Mouse (Mus musculus): ENCODE measurements around the gene Abcg5.

The Abcg5 gene

DNA sequence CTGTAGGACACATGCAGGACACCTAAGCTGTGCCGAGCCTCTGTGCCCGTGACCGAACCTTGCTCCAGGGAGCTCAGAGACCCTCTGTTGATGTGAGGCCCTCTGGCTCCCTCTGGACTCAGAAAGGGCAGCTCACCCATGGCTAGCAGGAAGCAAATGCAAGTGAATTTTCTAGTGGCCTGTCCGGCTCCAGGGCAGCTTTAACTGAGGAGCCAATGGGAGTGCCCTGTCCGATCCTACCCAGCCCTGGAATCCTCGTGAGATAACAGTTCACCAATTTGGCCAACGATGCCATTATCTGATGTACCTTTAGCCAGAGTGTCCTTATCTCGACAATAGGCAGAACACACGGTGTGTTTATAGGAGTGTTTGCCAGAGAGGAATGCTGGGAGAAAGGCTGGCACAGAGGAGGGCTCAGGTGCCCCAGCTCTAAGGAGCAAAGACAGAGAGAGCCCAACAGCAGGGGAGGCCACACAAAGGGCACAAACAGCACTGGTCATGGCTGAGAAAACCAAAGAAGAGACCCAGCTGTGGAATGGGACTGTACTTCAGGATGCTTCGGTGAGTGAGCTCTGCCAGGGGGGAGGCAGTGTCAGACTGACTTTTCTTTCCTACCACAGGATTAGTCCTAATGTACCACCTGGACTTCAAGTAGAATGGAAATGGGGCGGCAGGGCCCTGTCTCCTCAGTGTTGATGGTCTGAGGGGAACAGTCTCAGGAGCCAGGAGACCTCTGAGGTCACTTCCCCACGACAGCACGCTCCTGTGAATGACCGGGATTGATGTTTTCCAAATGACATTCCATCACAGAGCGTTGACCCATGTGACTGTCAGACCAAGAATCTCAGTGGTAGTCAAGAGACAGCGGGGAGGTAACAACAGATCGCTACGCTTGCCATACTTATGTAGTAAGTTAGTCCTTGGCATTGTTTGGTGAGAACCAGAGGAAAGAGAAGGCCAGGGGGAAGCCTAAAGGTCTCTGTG lies at the start of gene Abcg5:
Abcg5 (minus strand) TSS at position 278 of the 984 bp plus-strand sequence.
- DNase-seq = no peak

DNA sequence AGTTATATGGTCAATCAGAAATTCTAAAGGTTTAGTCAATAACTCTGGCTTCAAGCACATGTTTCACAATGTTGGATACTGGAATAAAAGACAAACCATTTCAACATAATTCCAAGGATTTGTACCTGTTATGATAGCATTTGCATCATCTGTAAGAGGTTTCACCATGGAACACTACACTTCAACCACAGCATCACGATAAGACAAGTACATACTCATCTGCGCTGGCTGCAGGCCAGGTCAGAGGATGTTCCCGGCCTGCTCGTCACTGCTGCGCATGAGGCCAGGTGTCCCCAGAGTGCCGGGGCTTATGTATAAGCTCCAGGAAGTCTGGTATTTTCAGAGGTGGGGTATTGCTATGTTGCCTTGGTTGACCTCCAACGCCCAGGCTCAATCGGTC lies 49.8 kb upstream of the Abcg5 start:
- no peak for DNase-seq

DNA sequence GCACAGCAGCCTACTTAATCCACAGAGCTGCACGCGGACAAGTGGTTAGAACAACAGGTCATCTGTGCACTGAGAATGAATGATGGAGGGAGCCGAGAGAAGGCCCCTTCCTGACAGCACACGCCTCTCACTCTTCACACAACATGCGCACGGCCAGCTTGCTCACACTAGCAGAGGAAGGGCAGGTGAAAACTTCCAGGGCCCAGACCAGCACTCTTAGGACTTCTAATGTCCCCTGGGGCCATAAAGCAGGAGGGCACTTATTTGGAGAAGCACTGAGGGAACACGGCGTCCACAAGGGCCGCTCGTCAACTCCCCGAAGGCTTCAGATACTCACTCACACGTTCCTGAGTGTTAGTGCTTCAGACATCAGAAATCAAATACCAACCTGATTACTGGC lies 48.5 kb upstream of the Abcg5 start:
- DNase-seq = no peak

DNA sequence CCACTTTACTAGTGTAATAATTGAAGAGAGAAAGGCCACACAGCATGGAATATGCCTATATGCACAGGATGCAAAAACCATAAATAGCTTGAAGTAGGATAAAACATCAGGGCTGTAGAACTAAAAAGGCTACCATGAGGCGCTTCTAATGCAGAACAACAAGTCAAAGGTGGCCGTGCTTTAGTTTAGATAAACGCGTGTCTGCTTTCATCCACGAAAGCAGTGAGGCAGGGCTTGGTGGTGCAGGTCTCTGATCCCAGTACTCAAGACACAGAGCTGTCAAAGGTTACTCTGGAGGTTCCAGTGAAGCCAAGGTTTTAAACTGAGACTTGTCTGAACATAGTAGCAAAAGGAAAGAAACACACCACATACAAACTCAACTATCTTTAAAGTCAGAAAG lies 46.3 kb upstream of the Abcg5 start:
- DNase-seq = no peak

DNA sequence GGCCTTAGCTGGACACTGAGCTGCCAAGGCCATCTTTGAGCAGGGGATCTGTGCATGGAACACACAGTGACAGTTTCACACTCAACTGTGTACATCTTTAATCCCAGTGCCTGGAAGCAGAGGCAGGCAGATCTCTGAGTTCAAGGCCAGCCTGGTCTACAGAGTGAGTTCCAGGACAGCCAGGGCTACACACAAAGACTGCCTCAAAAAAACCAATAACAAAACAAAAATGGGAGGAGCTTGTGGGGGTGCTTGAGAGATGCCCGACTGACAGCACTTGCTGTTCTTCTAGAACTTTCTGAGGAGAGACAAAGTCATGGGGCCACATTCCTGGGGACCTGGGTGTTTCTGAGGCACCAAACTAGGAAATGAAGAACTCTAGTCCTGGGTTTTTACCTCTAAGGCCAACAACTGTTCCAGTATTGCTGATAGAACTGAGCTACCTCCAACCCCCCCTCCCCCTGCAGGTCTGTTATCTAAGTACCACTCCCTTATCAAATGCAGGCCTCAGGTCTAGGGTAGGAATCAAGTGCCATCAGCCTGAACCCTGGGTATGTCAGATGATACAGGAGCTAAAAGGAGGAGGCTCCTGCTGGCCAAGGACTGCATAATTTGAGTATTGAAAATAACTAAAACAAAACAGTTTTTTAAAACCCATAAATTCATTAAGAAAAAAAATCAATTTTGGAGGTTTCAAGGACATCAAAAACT lies 45.5 kb upstream of the Abcg5 start:
- no peak for DNase-seq

DNA sequence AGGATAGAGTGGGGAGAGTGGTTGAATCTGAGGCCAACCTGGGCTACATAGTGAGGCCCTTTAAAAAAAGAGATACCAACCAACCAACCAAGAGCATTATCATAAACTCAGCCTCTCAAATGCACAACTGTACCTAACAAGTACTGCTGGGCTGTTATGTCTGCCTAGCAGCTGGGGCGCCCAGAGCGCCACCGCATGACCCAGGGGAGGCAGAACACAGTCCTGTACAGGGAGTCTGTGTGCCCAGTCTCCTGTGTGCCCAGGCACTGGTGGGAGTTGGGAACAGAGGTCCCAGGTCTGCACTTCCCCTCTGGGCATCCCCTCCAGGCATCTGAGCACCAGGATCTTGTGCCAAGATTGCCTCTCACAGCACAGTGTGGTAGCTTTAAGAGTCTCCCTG lies 42.4 kb upstream of the Abcg5 start:
- no peak for DNase-seq

DNA sequence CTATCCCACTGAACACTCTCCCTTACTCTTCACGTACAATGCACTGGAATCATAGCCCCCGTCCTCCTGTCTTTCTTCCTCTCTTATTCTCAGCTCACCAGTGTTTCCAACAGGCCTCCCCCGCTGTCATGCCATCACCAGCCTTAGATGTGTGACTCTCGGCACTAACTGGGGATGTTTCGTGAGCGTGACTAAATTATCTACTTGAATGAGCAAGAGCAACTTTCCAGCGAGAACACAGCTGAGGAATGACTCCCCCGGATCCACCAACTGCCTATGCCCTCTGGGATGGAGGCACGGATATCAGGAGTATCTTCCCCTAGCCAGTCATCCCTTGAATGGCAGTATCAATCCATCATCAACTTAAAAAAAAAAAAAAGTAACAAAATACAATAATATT lies 41.2 kb upstream of the Abcg5 start:
- DNase-seq = no peak

DNA sequence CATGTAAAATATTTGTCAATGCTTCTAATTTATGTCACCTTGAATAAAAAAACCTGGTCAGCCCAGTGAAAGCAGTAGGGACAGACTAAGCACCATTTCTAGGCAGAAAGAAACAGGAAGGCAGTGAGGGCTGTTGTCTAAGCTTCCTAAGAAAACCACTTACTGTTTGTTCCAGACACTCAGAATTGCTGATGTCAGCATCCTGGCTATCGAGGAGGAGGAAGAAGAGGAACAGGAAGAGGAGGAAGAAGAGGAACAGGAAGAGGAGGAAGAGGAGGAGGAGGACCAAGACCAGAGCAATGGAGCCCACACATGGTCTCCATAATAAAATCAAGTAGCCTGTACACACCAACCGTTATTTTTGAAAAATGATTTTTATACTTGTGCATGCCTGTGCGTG lies 36.3 kb upstream of the Abcg5 start:
- DNase-seq = no peak

DNA sequence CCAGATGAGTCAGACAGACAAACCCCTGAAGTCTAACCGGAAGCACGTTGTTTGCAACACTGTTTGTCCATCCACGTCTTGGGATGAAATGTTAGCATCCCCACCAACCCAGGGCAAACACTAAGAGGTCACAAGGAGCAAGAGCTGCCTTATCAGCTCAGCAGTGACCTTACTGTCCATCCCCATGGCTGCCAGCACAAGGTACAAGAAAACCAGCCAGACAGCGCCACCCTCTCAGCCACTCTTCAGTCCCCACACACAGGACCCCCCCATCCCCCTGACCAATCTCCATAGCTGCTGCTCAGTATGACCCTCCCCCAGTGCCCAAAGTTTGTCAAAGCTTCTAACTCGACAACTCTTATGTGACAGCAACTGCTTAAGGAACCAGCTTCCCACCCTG lies 34.6 kb upstream of the Abcg5 start:
- no peak for DNase-seq

DNA sequence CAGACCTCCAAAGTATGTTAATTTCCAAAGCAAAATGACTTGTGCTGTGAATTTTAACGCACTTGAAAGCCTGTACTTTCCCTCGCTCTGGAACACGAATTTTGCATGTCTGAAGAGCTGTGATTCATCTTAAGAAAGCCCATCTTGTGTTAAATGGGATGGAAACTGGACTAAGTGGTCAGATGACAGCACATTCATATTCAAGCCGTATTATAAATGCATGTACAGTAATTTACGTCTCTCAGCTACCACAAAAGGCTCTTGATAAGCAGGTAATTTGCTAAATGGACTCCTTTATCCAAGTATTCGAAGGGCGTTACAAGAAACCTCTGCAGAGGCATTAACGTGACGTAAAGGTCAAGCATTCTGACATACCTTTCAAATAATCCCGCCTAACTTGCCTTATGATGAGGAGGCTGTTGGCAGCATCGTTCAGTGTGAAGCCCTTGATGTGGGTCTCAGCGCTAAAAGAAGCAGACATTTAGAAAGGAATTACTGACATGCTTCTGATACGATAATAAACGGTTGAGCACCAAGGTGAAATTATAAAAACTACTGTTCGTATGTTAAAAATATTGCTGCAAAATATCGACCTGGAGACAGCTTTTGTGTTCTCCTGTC lies 33.6 kb upstream of the Abcg5 start:
- no peak for DNase-seq

DNA sequence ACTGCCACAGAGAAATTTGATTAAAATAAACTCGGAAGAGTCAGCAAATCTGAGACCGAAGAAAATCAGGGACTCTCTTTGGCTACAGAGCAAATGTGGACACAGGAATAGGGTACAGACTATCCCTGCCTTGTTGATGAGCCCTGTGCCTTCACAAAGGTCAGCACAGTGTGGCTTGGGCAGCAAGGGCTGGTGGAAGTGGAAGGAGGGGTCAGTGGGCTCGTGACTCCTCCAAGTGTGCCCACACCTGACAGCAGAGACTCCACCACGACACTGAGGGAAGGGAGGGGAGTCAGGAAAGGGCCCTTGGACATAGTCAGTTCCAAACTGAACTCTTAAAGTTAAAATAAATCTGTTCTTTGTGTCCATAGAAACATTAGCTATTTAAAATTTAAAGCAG lies 32.1 kb upstream of the Abcg5 start:
- no peak for DNase-seq

DNA sequence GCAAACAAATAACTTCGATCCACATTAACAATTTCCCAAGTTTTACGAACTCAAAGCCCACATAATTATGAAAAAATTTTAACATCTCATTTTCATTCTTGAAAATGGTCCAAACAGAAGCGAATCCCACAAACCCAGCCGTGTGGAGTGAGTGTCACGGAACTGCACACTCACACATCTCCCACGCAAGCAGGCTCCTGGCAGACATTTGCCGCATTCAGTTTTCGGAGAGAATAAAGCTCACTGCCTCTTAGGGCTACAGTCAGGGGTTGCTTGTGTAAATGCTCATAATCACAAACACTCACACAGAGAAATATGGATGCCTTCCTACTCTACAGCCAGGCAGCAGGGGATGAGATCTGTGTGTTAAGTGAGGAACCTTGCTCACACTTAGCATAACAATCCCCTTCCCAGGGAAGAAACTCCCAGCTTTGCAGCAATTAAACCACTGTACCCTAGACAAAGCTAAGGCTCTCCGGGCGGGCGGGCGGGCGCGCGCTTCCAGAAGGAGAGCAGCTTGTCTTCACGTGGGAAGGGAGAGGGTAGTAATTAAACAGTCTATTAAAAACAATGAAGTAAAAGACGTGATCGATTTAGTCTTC lies 30.9 kb upstream of the Abcg5 start:
- DNase-seq = no peak

DNA sequence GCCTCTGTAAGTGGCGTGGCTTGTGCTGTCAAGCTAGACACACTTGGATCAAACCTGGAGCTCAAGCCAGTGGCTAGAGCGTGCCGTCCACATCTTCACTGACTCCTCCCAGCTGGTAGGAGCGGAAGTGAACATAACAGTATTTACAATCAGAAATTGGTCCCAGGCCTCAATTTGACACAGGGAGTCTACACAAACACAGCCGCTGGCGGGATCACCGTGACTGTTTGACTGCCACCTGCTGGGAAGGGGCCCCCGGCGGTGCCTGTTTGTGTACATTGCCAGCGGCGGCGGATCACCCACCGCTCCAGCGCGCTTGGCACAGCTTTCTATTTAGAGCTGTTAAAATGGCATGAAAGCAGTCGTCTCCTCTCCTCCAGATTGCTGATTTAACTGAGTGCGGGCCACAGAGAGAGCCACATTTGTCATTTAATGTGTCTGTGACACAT lies 26.6 kb upstream of the Abcg5 start:
- peak; percentile 39 for DNase-seq

DNA sequence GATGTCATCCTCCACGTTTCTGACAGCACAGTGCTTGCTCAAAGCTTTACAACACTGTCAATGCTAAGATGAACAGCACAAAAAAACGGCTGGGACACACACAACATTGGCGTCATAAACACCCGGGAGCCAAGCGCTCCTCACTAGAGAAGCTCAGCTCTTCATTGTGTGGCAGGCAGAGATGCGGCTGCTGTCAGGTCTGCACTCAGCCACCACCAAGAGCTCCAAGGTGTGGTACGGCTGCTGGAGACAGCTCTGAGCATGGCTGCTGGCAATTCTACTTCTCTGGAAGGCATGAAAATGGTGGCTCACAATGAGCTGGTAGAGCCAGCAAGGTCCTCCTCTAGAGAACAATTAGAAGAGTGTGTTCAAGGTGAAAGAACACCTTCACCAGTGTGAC lies 26.0 kb upstream of the Abcg5 start:
- no peak for DNase-seq

DNA sequence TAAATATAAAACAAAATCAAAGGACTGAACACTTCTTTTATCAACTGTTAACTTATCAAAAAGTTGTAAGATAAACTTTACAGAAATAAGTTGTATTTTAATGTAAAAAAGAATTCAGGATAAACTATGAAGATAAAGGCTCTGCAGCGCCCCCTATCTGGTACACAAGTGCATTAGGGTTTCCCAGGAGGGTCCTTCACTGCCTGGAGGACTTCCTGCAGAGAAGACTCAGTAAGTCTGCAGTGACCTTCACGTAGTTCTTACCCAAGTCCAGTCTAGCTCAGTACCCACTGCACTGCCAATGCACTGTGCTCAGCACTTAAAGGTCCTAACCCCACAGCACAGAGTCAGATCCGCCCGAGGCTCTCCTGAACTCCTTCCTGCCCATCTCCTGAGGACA lies 24.6 kb upstream of the Abcg5 start:
- no peak for DNase-seq

DNA sequence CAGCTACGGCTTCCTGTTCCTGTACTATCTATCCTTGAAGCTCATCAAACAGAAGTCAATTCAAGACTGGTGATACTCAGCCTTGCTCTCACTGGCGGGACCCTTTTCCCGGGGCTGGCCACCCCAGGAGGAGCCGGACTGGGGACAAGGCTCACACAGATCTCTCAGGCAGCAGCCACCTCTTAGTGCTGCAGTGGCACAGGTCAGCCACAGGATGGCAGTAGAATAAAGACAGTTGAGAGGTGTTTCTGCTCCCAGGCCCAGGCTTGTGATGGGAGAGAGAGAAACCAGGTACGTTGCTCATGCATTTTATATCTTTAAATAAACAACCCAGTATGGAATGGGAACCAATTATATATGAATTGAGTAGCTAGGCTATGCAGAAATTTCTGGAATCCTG lies 15.9 kb upstream of the Abcg5 start:
- DNase-seq = peak; percentile 56

DNA sequence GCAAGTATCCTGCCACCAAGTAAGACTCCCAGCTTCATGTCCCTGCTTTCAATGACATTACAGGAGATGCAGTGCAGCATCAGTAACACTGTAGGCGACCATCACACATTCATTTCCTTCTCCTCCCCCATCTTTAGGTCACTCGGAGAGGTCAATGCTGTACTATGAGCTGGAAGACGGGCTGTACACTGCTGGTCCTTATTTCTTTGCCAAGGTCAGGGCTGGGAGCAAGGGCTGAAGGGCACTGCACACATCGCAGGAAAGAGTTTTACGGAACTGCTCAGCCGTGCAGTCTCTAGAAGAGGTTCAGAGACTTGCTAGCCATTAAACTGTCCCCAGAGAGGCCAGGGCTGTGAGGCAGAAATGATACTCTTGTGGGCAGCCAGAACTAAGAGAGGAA lies 13.7 kb upstream of the Abcg5 start:
- DNase-seq = no peak

DNA sequence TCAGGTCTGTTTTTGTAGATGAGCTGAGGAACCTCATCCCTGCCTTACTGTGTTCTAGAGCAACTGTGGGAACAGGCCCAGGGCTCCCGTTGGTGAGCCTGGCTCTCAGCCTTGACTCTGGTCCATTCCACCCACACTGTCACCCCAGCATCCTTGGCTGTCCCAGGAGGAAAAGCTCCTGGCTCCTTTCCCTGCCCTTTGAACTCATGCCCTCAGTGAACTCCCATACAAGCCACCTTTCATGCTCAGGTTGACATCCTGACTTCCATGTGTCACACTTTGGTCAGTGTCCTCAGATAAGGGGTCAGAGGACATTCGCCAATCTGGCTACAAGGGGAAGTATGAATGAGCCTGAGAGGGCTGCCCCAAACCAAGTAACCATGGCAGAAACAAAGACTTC lies 10.9 kb upstream of the Abcg5 start:
- no peak for DNase-seq

DNA sequence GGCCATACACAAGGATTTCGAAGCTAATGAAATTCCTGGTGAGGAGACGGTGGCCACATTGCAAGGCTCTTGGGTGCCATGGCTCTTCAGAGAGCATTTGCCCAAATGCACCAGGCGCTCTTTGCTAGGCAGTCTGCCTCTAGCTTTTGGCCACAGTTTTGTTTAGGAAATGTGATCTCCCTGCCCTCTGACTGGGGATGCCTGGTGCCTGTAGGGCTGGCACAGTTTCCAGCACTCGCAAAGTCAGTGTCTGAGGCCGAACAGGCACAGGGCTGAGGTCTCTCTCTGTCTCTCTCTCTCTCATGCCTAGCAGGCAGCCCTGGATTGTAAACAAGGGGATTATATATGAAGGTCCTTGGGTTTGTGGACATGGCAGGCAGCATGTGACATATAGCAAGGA lies 7.3 kb upstream of the Abcg5 start:
- DNase-seq = no peak

DNA sequence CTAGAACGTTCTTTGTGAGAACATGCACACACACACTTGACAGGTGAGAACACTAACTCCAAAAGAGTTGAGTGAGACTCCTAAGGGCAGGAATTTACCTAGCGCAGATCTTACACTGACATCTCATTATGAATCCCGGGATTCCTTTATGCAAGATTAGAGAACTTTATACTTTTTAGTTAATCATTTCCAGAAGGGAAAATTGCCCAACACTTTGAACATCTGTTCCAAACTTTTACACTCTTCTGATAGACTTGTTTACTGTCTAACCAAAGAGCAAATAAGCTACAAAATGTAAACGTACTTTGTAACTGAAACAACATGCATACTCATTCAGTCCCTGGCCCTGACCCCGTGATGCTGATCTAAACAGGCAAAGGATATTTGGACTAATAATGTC lies 6.5 kb upstream of the Abcg5 start:
- DNase-seq = no peak

DNA sequence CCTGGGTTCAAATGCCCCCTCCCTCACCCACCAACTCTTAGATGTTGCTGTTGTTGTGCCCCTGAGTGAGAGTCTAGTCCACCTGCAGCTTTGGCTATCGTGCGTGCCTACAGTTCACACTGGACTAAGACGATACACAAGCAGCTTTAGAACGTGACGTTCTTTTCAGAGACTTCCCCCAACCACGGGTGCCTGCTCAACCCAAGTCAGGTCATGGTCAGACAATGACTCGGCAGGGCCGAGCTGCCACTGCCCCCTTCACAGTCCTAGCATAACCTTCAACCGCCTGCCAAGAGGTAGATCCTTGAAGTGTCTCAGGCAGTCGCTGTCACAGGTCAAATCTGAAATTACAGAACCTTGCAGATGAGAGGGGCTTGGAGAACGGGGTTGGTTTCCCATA lies 6.0 kb upstream of the Abcg5 start:
- DNase-seq = no peak

DNA sequence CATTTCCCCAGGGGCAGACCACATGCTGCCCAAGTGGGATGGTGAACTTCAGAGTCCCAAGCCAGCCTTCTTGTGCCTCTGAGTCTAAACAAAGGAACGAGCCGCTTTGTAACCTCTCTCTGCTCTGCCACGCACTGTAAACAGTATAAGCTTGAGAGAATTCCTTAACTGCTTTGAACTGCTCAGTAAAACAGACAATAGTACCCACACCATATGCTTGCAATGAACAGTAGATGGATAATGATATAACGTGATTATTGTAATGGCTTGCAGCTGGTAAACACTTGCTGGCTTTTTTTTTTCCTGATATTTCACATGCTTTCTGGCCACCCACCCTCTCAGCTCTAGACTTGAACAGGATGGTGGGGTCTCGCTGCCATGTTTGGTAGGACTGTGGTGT lies 5.2 kb upstream of the Abcg5 start:
- DNase-seq = no peak

DNA sequence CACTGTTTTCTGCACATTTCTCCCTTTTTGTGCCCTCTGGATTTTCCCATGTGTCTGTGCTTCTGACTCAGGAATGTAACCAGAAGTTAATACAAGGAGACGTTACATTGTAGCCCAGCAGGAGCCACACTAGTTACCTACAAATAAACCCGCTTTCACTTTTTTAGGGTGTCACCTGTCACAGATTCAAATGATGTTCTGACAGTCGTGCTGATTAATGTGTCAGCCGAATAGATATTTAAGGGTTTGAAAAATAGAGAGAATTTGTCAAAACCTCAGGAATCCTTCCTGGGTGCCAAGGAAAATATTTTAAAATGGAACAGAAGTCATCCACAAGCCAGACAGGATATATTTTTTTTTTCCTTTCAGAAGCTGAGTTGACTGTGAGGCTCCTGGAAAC lies 2.5 kb upstream of the Abcg5 start:
- DNase-seq = no peak

Measured in lung, postnatal 14 days (tissue).